Mouse (Mus musculus) bone marrow macrophage, adult 2 months (primary cell): ENCODE data around the gene Stk39.
"Not testable (repeated sequence)": the region's sequence is repeated elsewhere in the genome, so short reads cannot be mapped to it uniquely, and the experiment has no call there.

ENCODE experiments used
- CTCF ChIP-seq: IDR thresholded peaks from 2 replicates; pipeline ENCODE4 v1.5.1; 2012; ENCODE audit warnings: low read depth, mild to moderate bottlenecking, low read length, moderate library complexity
- POLR2A ChIP-seq: IDR thresholded peaks from 2 replicates; pipeline ENCODE4 v1.6.1; 2012; ENCODE audit warnings: mild to moderate bottlenecking, low read depth, low read length, borderline replicate concordance

DNA sequence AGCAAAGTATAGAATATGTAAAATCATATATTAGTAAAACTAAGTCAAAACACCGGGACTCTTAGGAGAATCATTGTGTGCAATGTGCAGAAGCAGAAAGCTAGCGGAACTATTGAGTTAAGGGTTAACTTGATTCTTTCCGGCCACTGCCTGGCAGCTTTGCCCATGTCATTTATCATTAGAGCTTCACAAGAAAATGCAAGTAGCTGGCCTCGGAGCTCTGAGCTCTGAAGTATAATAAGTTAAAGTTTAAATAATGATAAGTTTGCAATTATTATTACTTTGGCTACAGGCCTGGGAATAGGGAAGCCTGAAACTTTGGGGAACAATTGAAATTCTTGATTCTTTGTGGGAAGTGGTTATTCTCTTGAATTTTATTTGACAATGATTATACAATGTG, 232.7 kb downstream of the Stk39 start:
- TF ChIP-seq POLR2A, CTCF: not testable (repeated sequence)
